Mouse (Mus musculus): ENCODE data around the gene Gnrhr. TPM values are rescaled to one million over a fixed set of nuclear protein-coding genes. Genes with fewer than 3 reads are reported as not detected.

Gene Gnrhr
- not detected in 2 replicates for polyA plus RNA-seq (2014; fragmentation: Nextera tagmentation; extraction: Ambion mirVana)

DNA sequence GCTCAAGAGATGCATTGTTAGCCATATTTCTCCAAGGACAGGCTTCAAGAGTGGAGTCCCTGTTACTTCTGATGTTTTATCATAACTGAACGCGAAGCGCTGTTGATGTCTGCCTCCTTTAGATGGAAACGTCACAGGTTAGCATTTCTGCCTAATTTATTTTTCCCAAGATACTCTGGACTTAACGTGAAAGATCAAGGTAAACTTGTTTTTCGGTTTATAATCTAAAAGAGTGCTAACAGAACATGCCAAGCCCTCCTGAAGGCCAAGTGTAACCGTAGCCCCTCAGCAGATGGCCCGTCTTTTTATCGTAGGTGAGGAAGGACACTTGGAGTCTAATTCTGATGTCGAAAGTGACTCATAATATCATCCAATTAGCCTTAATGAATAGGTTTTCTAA is at the start of gene Gnrhr:
Gnrhr (minus strand) TSS at position 101 of the 400 bp plus-strand sequence.
- Histone ChIP-seq H3K4me1 (ENCODE audit: control insufficient read depth, insufficient read depth, low read length) (no peaks in the 10 kb centered on the region), H3K4me3 (ENCODE audit: low read depth, low read length) (no peak within 1 kb of the TSS), H3K27me3 (ENCODE audit: control insufficient read depth, insufficient read depth, low read length) (no peaks in the 10 kb centered on the region), H3K9me3 (replicated peaks; ENCODE audit: control insufficient read depth, low read length) (no peaks in the 10 kb centered on the region), H3K9ac (replicated peaks; ENCODE audit: low read length) (no peak within 1 kb of the TSS), H3K27ac (replicated peaks; ENCODE audit: low read depth, low read length) (no peak within 1 kb of the TSS), H3K36me3 (replicated peaks; ENCODE audit: control insufficient read depth, insufficient read depth, low read depth, low read length) (no peaks in the 10 kb centered on the region), H3K4me2 (ENCODE audit: low read depth, low read length) (no peak within 1 kb of the TSS)
- 88% methylated on average over 10 of the region's 10 CpGs for WGBS
- ATAC-seq (replicated peaks; ENCODE audit: insufficient number of reproducible peaks, low FRiP score, low TSS enrichment, low read depth), result no peak
- no peak for DNase-seq (ENCODE audit: low spot score)

- no peaks in the 10 kb centered on the region for H3K27me3 ChIP-seq (ENCODE audit: control insufficient read depth, insufficient read depth, low read length)
- H3K4me1 ChIP-seq (ENCODE audit: control insufficient read depth, insufficient read depth, low read length), result no peaks in the 10 kb centered on the region
- H3K4me2 ChIP-seq (ENCODE audit: low read depth, low read length), result no peak overlapping the region
- no peak overlapping the region for H3K27ac ChIP-seq (replicated peaks; ENCODE audit: low read depth, low read length)
- DNase-seq (ENCODE audit: low spot score), result no peak
- no peak overlapping the region for H3K9ac ChIP-seq (replicated peaks; ENCODE audit: low read length)
- H3K9me3 ChIP-seq (replicated peaks; ENCODE audit: control insufficient read depth, low read length), result no peaks in the 10 kb centered on the region
- WGBS, result 91% methylated on average over 11 of the region's 11 CpGs
- H3K4me3 ChIP-seq (ENCODE audit: low read depth, low read length), result no peak overlapping the region
- ATAC-seq (replicated peaks; ENCODE audit: insufficient number of reproducible peaks, low FRiP score, low TSS enrichment, low read depth), result no peak
- no peaks in the 10 kb centered on the region for H3K36me3 ChIP-seq (replicated peaks; ENCODE audit: control insufficient read depth, insufficient read depth, low read depth, low read length)
These were observed 48.9 kb upstream of the Gnrhr start for GRCm38 (mm10) chr5:86246559-86246958.

- Histone ChIP-seq H3K4me1 (ENCODE audit: control insufficient read depth, insufficient read depth, low read length) (no peaks in the 10 kb centered on the region), H3K4me2 (ENCODE audit: low read depth, low read length) (no peak overlapping the region), H3K36me3 (replicated peaks; ENCODE audit: control insufficient read depth, insufficient read depth, low read depth, low read length) (no peaks in the 10 kb centered on the region), H3K9me3 (replicated peaks; ENCODE audit: control insufficient read depth, low read length) (no peaks in the 10 kb centered on the region), H3K4me3 (ENCODE audit: low read depth, low read length) (no peak overlapping the region), H3K27me3 (ENCODE audit: control insufficient read depth, insufficient read depth, low read length) (no peaks in the 10 kb centered on the region), H3K27ac (replicated peaks; ENCODE audit: low read depth, low read length) (no peak overlapping the region), H3K9ac (replicated peaks; ENCODE audit: low read length) (no peak overlapping the region)
- ATAC-seq (replicated peaks; ENCODE audit: insufficient number of reproducible peaks, low FRiP score, low TSS enrichment, low read depth) (no peak), DNase-seq (ENCODE audit: low spot score) (no peak)
- WGBS, result 50% methylated on average over 1 of the region's 1 CpGs
These were observed 47.2 kb upstream of the Gnrhr start for GRCm38 (mm10) chr5:86244880-86245279.

DNA sequence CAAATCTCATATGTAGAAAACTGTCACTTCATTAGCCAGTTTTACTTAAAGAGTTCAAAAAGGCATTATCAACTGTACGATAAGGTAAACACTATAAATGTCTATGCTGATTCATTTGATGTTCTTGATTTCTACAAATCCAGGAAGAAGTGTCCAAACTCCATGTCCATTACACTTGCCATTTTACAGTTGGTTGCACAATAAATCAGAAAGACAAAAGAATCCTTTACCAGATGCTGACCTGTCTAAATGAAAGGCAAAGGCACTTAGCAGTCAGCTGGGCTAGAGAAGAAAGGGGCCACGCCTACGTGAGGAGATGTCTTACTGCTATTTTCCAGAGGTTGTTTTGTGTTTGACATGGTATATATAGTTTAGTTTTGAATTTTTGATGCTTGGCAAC is 46.6 kb upstream of the Gnrhr start:
- Histone ChIP-seq H3K27ac (replicated peaks; ENCODE audit: low read depth, low read length) (no peak overlapping the region), H3K36me3 (replicated peaks; ENCODE audit: control insufficient read depth, insufficient read depth, low read depth, low read length) (no peaks in the 10 kb centered on the region), H3K4me2 (ENCODE audit: low read depth, low read length) (no peak overlapping the region), H3K9me3 (replicated peaks; ENCODE audit: control insufficient read depth, low read length) (no peaks in the 10 kb centered on the region), H3K4me1 (ENCODE audit: control insufficient read depth, insufficient read depth, low read length) (no peaks in the 10 kb centered on the region), H3K9ac (replicated peaks; ENCODE audit: low read length) (no peak overlapping the region), H3K27me3 (ENCODE audit: control insufficient read depth, insufficient read depth, low read length) (no peaks in the 10 kb centered on the region), H3K4me3 (ENCODE audit: low read depth, low read length) (no peak overlapping the region)
- whole genome bisulfite sequencing, result 93% methylated on average over 3 of the region's 3 CpGs
- no peak for ATAC-seq (replicated peaks; ENCODE audit: insufficient number of reproducible peaks, low FRiP score, low TSS enrichment, low read depth)
- no peak for DNase-seq (ENCODE audit: low spot score)

DNA sequence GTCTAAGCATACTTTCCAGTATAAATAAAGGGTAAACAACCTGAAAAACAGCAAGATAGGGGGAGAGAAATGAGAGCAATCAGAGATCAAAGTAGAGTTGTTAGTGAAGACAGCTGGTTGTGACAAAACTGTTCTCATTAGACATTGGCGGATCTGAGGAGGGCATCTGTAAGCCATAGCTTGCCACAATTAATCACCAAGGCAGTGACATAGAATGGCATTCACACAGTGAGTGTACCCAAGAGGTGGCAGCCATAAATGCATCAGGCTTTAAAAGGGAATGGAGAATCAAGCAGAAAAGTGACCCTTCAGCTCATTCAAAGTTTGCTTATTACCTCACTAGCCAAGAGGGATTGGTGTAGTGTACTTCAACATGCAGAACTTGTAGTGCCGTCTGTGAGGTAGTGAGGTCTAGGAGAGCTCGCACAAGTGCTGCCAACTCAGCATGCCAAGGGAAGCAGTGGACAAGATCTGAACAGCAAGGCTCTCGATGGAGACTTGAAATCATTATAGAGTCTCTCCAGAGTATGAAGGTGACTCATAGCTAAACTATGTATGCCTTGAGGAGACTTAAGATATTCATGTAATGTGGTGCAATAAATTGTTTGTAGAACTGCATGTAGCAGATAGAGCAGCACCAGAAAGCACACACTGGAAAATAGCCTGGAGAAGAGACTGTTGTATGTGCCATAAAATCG is 29.6 kb upstream of the Gnrhr start:
- H3K4me3 ChIP-seq (ENCODE audit: low read depth, low read length), result no peak overlapping the region
- no peak overlapping the region for H3K4me2 ChIP-seq (ENCODE audit: low read depth, low read length)
- no peaks in the 10 kb centered on the region for H3K36me3 ChIP-seq (replicated peaks; ENCODE audit: control insufficient read depth, insufficient read depth, low read depth, low read length)
- no peaks in the 10 kb centered on the region for H3K4me1 ChIP-seq (ENCODE audit: control insufficient read depth, insufficient read depth, low read length)
- H3K9ac ChIP-seq (replicated peaks; ENCODE audit: low read length), result no peak overlapping the region
- DNase-seq (ENCODE audit: low spot score) (no peak), ATAC-seq (replicated peaks; ENCODE audit: insufficient number of reproducible peaks, low FRiP score, low TSS enrichment, low read depth) (no peak)
- WGBS, result 84% methylated on average over 5 of the region's 5 CpGs
- H3K27me3 ChIP-seq (ENCODE audit: control insufficient read depth, insufficient read depth, low read length), result no peaks in the 10 kb centered on the region
- no peaks in the 10 kb centered on the region for H3K9me3 ChIP-seq (replicated peaks; ENCODE audit: control insufficient read depth, low read length)
- H3K27ac ChIP-seq (replicated peaks; ENCODE audit: low read depth, low read length), result no peak overlapping the region

DNA sequence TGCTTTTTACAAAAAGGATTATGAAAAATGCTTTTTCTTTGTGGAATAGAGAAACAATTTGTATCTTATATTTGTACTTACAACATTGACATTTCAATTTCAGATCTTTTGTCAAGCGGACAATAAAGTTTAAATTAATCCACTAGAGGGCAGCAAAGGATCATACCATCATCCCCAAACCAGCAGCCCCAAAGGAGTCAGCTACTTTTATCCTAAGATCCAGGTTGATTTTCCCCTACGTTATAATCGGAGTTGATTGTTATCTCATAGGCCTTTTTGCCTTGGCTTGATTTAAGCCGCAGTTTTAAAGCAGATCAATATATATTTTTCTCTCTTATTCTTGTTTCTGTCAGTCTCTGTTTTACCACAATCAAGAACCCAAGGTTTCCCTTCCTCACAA is 6.3 kb downstream of the Gnrhr start:
- no peaks in the 10 kb centered on the region for H3K36me3 ChIP-seq (replicated peaks; ENCODE audit: control insufficient read depth, insufficient read depth, low read depth, low read length)
- 25% methylated on average over 4 of the region's 4 CpGs for WGBS
- ATAC-seq (replicated peaks; ENCODE audit: insufficient number of reproducible peaks, low FRiP score, low TSS enrichment, low read depth) (no peak), DNase-seq (ENCODE audit: low spot score) (peak; percentile 73)
- no peak overlapping the region for H3K4me3 ChIP-seq (ENCODE audit: low read depth, low read length)
- H3K4me2 ChIP-seq (ENCODE audit: low read depth, low read length), result no peak overlapping the region
- H3K9ac ChIP-seq (replicated peaks; ENCODE audit: low read length), result no peak overlapping the region
- no peaks in the 10 kb centered on the region for H3K4me1 ChIP-seq (ENCODE audit: control insufficient read depth, insufficient read depth, low read length)
- H3K27me3 ChIP-seq (ENCODE audit: control insufficient read depth, insufficient read depth, low read length), result no peaks in the 10 kb centered on the region
- no peaks in the 10 kb centered on the region for H3K9me3 ChIP-seq (replicated peaks; ENCODE audit: control insufficient read depth, low read length)
- no peak overlapping the region for H3K27ac ChIP-seq (replicated peaks; ENCODE audit: low read depth, low read length)

DNA sequence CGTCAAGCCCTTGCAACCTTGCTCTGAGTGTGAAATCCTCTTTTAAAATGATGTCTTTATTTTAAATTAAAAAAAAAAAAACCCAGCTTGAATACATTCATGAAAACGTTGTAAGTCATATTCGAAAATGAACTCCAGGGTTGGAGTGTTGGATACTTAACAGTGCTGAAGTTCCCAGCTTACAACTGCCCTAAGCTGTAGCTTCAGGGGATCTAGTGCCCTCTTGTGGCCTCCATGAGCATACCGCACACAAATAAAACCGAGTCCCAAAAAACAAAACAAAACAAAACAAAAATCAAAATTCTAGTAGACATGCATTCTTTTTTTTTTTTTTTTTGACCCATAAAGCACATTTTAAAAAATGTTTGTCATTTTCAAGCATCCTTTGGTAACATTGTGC is 6.9 kb downstream of the Gnrhr start:
- H3K4me2 ChIP-seq (ENCODE audit: low read depth, low read length), result no peak overlapping the region
- no peak overlapping the region for H3K27ac ChIP-seq (replicated peaks; ENCODE audit: low read depth, low read length)
- H3K36me3 ChIP-seq (replicated peaks; ENCODE audit: control insufficient read depth, insufficient read depth, low read depth, low read length), result no peaks in the 10 kb centered on the region
- ATAC-seq (replicated peaks; ENCODE audit: insufficient number of reproducible peaks, low FRiP score, low TSS enrichment, low read depth) (no peak), DNase-seq (ENCODE audit: low spot score) (peak; percentile 68)
- H3K9me3 ChIP-seq (replicated peaks; ENCODE audit: control insufficient read depth, low read length), result no peaks in the 10 kb centered on the region
- H3K4me1 ChIP-seq (ENCODE audit: control insufficient read depth, insufficient read depth, low read length), result no peaks in the 10 kb centered on the region
- H3K27me3 ChIP-seq (ENCODE audit: control insufficient read depth, insufficient read depth, low read length), result no peaks in the 10 kb centered on the region
- H3K9ac ChIP-seq (replicated peaks; ENCODE audit: low read length), result no peak overlapping the region
- 25% methylated on average over 5 of the region's 5 CpGs for WGBS
- no peak overlapping the region for H3K4me3 ChIP-seq (ENCODE audit: low read depth, low read length)

DNA sequence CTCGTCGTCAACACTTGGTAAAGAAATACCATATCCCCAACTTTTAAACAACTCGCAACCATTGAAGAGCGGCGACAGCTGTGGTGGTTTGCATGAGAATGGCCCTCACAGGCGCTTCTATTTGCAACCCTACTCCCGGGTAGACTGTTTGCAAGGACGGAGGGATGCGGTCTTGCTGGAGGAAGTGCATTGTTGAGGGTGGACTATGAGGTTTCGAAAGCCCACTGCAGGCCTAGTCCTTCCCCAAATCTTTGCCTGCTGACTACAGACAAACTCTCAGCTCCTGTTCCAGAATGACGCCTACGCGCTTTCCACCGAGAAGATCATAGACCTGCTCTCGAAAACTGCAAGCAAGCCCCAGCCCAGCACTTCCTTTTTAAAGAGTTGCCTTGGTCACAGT is 7.4 kb downstream of the Gnrhr start:
- ATAC-seq (replicated peaks; ENCODE audit: insufficient number of reproducible peaks, low FRiP score, low TSS enrichment, low read depth), result no peak
- Histone ChIP-seq H3K9me3 (replicated peaks; ENCODE audit: control insufficient read depth, low read length) (no peaks in the 10 kb centered on the region), H3K27ac (replicated peaks; ENCODE audit: low read depth, low read length) (no peak overlapping the region), H3K4me2 (ENCODE audit: low read depth, low read length) (no peak overlapping the region), H3K36me3 (replicated peaks; ENCODE audit: control insufficient read depth, insufficient read depth, low read depth, low read length) (no peaks in the 10 kb centered on the region), H3K9ac (replicated peaks; ENCODE audit: low read length) (no peak overlapping the region), H3K4me1 (ENCODE audit: control insufficient read depth, insufficient read depth, low read length) (no peaks in the 10 kb centered on the region), H3K27me3 (ENCODE audit: control insufficient read depth, insufficient read depth, low read length) (no peaks in the 10 kb centered on the region), H3K4me3 (ENCODE audit: low read depth, low read length) (no peak overlapping the region)
- 42% methylated on average over 15 of the region's 15 CpGs for WGBS
- DNase-seq (ENCODE audit: low spot score), result no peak
